Mouse (Mus musculus): ENCODE measurements around the gene Ldhc. TPM values are rescaled to one million over a fixed set of nuclear protein-coding genes. Genes with fewer than 3 reads are reported as not detected.
"Not testable (repeated sequence)": the region's sequence is repeated elsewhere in the genome, so short reads cannot be mapped to it uniquely, and the experiment has no call there.

The Ldhc gene
- not detected for total RNA-seq (2021)
- long read RNA-seq, experiment 1: 0 reads
- long read RNA-seq, experiment 2: 0 reads

DNA sequence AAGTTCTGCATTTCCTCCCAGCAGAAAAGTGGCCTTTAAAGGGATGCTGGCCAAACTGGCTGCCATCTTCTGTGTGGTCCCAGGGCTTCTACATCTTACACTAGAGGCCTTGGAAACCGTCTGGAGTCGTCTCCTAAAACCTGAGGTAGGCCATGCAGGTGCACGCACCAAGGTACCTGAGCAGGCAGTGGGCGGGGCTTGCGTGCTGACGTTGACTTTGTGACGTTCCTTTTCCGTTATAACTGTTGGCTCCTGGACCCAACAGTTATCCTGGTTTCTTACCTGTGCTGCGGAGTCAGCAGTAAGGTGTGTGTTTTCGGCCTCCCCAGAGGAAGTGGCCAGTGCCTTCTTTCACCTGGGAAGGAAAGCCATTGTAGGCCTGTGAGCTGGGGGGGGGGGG lies at the start of gene Ldhc:
Gene Ldhc (plus strand): TSS at position 208 of the 400 bp plus-strand sequence.
- no peak for DNase-seq

DNA sequence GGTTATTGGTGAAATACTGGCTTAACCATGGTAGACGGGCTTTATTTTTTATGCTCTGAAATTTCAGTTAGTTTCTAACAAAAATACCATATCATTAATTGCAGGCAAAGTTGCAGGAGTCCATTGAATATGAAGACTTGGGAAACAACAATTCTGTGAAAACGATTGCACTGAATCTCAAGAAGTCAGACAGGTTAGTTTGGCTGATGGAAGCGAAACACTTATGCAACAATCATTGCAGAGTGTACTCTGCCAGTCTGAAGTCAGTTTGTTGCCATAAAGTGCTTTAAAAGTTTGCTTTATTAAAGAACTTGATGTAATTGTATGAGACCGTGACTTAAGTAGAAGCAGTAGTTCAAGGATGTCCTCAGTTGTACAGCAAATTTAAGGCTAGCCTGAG lies 47.0 kb upstream of the Ldhc start:
- no peak for DNase-seq

DNA sequence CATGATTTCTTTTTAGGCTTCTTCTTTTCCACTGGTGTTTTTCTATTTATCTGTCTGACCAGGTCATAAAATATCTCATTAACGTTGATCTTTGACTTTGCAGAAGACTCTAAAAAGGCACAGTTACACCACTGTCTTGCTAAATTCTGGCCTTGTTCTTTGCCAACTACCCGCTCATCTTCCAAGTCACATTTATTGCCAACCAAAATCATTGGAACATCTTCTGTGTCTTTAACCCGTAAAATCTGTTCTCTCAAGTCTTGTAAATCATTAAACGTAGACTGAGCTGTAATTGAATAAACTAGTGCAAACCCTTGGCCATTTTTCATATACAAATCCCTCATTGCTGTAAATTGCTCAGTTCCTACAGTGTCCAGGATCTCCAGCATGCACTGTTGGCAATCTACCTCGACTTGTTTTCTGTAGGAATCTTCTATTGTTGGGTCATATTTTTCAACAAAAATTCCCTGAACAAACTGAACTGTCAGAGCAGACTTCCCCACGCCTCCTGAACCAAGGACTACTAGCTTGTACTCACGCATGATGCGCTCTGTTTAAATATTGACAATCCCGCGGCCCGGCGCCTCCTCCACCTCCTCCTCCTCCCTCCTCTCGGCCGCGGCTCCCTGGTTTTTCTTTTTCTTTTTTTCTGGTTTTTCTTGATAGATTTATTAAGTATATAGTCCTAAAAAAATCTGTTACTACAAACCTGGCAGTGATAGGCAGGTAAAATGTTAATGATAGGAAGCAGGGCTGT lies 39.9 kb upstream of the Ldhc start:
- DNase-seq: not testable (repeated sequence)

DNA sequence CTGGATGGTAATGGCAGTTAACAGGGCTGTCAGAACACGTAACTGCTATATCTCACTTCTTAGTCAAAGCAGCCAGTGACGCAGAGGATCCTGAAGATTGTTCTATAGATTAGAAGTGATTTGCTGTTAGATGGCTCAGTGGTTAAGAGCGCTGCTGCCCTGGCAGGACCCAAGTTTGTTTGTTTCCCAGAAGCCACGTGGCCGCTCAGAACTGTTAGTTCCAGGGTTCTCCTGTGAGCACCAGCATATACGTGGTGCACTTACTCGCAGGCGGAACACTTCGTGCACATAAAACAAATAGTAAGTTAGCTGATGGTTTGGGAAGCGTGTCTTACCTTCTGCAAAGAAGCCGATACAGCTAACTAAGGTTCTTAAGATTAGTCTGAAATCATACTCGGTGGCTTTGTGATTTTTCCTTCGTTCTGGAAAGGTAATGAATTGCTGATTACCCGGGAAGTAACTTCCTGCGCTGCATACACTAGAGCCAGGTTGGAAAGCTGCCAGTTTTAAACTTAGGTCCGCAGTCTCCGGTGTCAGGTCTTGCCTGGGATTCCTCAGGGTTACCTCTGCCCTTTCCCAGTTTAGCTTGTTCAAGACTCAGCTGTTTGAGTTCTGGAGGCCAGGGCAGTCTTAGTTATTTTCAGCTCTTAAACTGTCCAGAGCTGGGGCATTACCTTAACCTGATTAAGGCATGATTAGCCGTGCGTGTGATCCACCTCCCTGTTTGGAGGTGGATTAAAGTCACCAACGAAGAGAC lies 33.8 kb upstream of the Ldhc start:
- DNase-seq: no peak

DNA sequence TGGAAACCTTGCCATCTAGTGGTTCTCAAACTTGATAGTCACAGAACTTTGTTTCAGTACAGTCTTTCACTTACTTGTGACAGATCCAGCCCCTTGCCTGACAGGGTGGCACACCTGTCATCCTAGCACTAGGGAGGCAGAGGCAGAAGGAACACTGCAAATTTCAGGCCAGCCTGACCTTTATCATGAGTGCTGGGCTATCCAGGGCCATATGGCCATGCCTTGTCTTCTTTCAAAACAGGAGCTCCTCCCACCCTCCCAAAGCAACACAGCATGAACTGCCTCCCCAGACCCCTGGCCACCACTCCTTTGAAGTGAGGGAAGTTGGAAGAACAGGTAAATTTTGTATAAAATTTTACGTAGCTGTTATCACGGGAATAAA lies 33.2 kb upstream of the Ldhc start:
- no peak for DNase-seq

DNA sequence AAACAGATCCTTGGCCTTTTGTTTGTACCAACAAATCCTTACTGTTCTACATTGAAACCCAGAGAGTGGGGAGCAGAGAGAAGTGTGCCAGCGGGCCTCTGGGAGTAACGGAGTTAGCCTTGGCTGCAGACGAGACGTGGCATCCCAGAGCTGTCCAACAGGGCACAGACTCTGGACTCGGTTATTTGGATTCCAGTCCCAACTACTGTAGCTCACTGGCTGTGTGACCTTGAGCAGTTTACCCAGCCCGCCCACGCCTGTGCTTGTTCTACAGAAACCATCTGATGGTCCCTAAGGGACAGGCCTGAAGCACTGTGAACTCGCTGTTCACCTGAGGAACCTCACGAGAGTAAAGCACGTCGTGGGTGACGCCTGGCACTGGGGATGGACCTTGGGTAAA lies 31.1 kb upstream of the Ldhc start:
- peak; percentile 53 for DNase-seq

DNA sequence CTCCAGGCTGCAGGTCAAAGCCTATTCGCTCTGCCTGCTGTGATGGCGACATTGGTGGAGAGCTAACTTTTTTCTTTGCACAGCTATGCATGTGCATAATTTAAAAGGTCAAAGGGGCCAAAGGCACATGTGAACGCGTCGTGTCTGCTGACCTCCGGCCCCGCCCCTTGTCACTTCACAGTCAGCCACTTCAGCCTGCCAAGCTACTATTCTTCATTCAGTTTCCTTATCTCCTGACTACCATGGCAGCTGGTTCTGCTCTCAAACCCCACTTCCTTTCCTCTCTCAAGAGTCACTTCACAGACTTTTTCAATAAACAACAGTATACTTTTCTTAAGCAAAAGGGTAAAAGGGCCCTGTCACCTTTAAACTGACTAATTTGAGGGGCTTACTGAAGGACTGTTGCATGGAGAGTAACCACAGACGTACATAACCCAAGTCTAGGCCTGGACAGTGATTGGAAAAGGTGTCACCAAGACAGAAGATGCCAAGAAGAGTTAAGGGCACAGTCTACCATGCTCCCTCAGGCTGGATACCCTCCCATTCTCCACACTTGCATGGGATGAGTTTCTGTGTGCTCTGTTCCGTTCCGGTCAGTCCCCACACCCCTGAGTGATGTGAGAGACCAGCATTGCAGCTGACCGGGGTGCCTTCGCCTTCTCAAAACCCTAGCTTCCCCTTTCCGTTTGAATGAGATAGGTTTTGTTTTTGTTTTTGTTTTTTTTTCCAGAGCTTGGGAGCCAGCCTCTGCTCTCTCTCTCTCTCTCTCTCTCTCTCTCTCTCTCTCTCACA lies 30.0 kb upstream of the Ldhc start:
- no peak for DNase-seq

DNA sequence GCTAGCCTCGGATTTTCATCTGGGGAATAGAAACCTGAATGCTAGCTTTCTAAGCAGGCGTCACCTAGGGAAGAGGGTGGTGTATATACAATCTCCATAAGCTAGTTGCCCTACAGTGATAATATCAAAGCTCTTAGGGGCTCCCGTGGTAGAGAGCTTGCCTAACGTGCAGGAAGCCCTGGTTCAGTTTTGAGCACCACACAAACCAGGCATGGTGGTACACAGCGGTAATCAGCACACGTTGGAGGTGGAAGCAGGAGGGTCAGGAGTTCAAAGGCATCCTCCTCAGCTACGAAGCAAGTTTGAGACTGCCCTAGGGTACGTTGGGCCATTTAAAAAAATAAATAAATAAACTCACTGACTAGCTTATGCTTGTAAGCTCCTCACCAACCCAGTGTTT lies 29.3 kb upstream of the Ldhc start:
- DNase-seq: no peak

DNA sequence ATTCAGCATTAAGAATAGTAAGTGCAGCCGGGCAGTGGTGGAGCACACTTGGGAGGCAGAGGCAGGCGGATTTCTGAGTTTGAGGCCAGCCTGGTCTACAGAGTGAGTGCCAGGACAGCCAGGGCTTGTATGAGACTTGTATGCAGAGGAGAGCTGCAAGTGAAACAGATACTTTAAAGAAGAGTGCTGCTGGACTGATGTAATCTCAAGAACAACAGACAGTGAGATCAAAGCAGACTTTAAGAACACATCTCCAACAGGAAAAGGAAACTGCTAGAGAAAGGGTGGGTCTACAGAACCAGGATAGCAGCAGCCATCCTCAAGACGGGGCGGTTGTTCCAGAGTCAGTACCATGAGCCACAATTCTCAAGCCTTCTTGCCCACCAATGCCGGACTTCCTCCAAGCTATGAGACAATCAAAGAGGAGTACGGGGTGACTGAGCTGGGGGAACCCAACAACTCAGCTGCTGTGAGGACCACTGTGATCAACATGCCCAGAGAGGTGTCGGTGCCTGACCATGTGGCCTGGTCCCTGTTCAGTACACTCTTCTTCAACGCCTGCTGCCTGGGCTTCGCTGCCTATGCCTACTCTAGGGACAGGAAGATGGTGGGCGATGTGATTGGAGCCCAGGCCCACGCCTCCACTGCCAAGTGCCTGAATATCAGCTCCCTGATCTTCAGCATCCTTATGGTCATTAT lies 28.7 kb upstream of the Ldhc start:
- not testable (repeated sequence) for DNase-seq

DNA sequence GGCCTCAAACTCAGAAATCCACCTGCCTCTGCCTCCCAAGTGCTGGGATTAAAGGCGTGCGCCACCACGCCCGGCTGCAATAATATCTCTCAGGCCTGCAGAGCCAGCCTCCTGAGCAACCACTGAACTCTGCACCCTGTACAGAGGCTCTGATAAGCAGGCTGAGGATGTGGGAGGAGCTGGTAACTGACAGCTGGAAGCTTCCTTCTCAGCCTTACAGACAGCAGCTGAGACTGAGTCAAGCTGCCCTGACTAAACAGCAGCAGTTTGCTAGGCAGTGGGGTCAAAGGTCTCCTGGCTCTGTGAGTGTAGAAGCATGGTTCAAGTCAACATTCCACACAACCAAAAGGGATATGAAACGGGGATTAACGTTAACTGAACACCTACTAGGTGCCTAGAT lies 27.7 kb upstream of the Ldhc start:
- peak; percentile 29 for DNase-seq

DNA sequence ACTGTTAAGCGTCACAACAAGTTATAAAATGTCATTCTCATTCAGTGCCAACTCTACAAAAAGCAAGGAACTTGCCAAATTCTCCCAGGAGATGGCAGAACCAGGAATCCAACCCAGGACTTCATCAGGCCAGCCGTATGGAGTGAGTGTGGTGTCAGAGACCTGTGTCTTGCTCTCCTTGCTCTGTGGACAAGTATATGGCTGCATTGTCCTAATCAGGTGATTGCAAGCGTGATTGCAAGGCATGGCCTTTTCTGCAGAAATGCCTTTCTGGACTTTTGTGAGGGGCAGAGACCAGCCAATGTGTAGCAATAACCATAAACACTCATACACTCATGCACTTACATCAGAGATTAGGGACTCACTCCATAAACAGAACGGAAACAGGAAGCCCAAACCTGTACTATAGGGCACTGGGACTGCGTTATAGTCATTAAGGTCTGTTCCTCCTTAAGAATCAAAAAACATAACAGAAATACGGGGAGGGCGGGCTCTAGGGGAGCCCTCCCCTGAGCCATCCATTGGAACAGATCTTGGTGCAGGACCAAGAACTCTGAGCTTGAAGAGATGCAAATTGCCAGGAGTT lies 27.2 kb upstream of the Ldhc start:
- DNase-seq: no peak

DNA sequence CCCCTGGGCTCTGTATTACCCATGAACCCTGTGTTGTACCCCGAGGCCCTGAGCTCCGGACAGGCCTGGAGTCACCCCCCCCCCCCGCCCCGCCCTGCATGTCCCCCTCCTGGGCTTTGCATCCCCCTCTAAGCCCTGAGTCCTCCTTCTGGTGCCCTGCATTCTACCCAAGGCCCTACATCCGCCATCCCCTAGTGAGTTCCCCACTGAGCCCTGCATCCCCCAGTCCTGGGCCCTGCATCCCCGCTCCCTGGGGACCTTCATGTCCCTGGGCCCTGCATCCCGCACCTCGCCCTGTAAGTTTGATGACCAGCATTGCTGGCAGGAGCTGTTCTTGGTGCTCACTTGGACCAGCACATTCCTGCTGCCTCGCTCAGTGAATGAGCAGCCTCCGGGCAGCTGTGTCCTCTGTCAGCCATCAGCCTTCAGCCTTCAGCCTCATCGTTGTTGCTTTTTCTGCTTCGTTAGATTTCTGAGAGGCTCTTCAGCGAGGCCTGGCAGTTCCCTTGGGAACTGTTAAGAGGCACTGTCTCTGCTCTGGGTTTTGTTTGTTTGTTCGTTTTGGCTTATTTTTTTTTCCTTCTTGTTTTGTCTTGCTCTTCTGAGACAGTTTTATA lies 25.9 kb upstream of the Ldhc start:
- no peak for DNase-seq

DNA sequence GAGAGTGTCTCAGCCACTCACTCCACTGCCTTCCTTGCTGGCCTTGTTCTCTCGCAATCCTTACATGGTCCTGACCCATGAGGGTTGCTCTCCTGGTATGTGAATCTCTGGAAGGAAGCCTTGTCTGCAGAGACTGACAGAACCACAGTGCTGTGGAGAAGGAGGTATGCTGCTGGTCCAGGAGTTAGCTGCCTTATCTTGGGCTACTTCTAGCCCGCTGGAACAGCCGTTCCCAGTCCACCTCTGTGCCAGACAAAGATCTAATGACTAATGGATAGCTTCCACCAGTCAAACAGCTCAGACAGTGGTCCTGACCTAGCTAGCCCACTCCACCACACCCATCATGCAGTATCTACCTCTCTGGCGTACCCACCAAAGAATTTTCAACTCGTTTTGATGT lies 24.6 kb upstream of the Ldhc start:
- DNase-seq: no peak

DNA sequence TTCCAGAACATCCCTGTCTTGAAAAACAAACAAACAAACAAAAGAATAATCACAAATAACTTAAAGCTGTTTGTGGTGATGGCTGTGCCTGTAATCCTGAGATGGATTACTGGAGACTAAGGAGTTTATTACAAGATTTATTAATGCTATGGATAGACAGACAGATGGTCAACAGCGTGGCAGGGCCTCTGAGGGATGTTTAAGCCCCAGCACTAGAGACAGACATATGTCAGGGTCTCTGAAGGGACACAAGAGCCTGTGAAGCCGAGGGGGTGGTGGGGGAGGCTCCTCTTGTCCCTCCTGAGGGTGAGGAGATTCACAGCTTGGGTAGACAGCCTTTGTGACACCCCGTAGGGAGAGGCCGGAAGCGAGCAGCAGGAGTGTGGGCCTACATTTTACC lies 23.9 kb upstream of the Ldhc start:
- no peak for DNase-seq

DNA sequence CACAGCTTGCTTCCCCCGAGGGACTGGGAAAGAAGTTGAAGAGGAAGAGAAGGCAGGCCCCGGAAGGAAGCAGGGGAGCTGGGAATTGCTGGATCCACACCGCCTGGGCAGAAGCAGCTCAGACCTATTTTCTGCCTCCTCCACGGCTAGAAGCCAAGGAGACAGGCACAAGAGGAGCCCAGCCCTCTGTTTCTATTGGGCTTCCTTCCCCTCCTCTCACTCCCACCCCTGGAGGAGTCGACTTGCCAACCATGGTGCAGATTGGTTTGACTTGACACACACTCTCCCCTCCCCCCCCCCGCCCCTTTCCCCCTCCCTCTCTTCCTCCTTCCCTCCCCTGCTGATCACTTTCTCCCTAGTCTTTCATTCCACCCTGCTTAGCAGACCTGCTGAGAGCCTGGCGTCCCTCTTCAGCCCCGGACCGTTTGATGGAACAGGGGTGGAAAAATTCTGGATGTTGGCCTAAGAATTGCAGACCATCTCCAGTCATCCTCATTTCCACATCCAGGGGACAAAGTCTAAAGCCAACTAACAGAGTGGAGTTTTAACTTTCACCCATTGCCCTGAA lies 22.8 kb upstream of the Ldhc start:
- DNase-seq: peak; percentile 30

DNA sequence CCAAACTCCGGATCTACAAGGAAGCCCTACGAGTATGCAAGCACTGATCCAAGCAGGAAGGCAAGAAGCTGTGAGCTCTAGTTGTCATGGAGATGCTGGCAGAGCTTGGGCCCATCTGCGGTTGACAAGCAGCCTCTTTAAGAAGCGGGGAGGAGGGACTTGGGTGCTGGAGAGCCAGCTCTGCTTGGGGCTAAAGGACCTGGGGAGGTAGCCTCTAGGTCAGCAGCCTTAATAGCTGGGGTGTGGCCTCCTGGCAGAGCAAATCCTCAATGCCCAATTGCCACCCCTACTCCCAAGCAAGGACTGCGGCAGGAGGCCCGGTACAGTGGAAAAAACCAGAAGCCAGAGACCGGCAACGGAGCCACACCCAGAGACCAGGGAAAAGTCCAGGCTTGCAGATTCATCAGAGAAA lies 22.1 kb upstream of the Ldhc start:
- peak; percentile 76 for DNase-seq

DNA sequence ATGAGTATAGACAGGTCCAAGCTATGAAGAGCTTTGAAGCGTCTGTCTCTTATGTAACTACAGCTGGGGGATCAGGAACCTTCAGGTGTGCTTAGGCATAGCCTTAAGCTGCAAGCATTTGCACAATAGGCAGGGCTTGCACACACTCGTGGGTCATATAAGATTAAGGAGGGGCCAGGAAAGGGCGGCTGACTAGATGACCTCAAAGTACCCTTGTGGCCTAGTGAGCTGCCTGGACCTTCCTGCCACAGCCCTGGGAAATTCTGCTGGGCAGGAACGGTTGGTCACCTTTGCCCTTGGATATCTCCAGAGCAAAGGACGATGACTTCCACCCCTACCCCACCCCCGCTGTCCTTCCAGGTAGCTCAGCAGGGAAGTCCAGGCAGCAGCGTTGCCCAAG lies 21.6 kb upstream of the Ldhc start:
- peak; percentile 53 for DNase-seq

DNA sequence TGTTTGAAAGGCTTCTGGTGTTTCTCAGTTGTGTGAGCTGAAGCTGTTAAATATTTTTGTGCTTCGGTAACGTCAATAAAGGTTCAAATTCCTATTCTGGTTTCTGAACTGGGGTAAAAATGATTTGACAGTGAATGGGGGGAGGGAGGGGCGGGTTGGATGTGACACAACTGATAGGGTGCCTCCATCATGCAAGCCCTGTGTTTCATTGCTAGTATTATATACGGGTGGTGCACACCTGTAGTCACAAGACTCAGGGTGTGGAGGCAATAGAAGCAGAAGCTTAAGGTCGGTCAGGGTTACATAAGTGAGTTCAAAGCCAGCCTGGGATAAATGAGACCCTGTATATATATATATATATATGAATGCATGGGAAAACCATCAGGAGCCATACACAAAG lies 21.1 kb upstream of the Ldhc start:
- DNase-seq: no peak

DNA sequence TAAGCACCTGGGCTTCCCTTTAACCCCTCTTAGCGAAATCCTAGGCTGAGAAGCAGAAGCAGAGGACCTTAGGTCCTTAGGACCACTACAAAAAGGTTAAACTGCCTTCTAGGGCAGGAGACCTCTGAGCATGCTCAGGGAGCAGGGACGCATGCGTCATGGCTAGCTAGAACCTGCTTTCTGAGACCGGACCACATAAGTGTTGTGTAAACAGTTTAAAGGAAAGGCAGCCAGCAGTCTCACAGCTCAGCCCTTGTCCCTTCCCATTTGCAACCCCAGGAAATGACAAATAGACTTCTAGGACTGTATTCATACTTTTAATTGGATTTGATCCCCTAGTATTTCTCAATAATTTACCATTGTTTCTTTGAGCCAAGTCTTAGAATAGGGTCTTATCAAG lies 20.7 kb upstream of the Ldhc start:
- peak; percentile 22 for DNase-seq

DNA sequence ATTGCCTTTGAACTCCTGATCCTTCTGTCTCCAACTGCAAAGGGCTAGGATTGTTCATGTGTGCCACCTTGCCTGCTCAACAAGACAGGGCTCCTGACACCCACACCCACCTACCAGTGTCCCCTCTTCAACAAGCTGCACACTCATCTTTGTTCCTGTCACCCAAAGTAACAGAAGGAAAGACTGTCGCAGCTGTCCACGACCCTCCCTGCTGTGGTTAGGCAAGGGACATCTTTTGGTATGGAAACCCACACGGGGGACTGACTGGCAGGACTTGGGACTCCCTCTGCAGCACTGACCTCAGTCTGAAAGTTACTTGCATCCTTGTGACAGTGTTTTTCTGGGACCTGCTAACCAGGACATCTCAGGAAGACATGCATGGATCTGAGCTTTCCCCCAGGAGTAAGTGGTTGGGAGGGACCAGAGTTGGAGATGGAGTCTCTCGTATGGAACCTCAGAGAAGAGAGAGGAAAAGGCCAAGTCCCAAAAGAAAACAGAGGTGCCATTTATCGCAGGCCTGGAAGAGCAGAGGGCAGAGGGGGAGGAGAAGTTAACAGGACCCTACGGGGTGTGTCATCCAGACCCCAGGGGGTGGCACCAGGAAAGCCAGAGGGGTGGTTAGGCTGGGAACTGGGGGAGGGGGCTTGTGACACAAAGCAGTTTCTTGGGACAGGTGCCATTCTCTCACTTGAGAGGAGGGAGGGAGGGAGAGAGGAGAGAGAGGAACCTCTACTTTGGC lies 20.0 kb upstream of the Ldhc start, which contains the start of gene Ldha:
Gene Ldha (plus strand): TSS at position 689 of the 739 bp plus-strand sequence.
- DNase-seq: no peak

All from adrenal gland, postnatal 10 days (tissue).